Mouse (Mus musculus): ENCODE measurements at regions not wholly inside any gene's neighbourhood (a gene's known extent, or its start where the extent isn't known, plus 50 kb on each side); places are given as distances from the start of the nearest gene placed in this dataset.
A peak's percentile ranks its signal among the peaks of the same experiment; 100 is the strongest.

- Histone ChIP-seq H3K9ac (ENCODE audit: low read length) (no peak overlapping the region), H3K36me3 (ENCODE audit: control insufficient read depth, insufficient read depth) (no peaks in the 10 kb centered on the region), H3K9me3 (replicated peaks; ENCODE audit: control insufficient read depth, low read length) (no peaks in the 10 kb centered on the region), H3K27ac (ENCODE audit: low read length) (no peak overlapping the region), H3K4me3 (ENCODE audit: low read length) (no peak overlapping the region), H3K4me1 (ENCODE audit: control insufficient read depth, insufficient read depth, low read length) (no peaks in the 10 kb centered on the region), H3K4me2 (ENCODE audit: low read depth, low read length) (no peak overlapping the region), H3K27me3 (ENCODE audit: control insufficient read depth, insufficient read depth, low read length) (no peaks in the 10 kb centered on the region)
- ATAC-seq (replicated peaks; ENCODE audit: extremely low read depth, insufficient read depth, low FRiP score) = no peak
- WGBS = 73% methylated on average over 3 of the region's 3 CpGs
These were observed 146.1 kb upstream of the Sox14 start for GRCm38 (mm10) chr9:100022035-100022434.

GRCm38 (mm10) chr9:99995204-99995603, 119.2 kb upstream of the Sox14 start:
- no peak overlapping the region for H3K4me3 ChIP-seq (ENCODE audit: low read length)
- WGBS = 46% methylated on average over 8 of the region's 8 CpGs

GRCm38 (mm10) chr9:99994285-99995144, 118.5 kb upstream of the Sox14 start:
- Histone ChIP-seq H3K9ac (ENCODE audit: low read length) (no peak overlapping the region), H3K4me1 (ENCODE audit: control insufficient read depth, insufficient read depth, low read length) (no peaks in the 10 kb centered on the region), H3K4me2 (ENCODE audit: low read depth, low read length) (peak overlapping the region; percentile 49), H3K36me3 (ENCODE audit: control insufficient read depth, insufficient read depth) (no peaks in the 10 kb centered on the region), H3K9me3 (replicated peaks; ENCODE audit: control insufficient read depth, low read length) (no peaks in the 10 kb centered on the region), H3K27me3 (ENCODE audit: control insufficient read depth, insufficient read depth, low read length) (peaks cover 17% of the 10 kb centered on the region), H3K4me3 (ENCODE audit: low read length) (peak overlapping the region; percentile 20), H3K27ac (ENCODE audit: low read length) (no peak overlapping the region)
- ATAC-seq (replicated peaks; ENCODE audit: extremely low read depth, insufficient read depth, low FRiP score) = no peak
- WGBS = 2% methylated on average over 30 of the region's 30 CpGs

More at GRCm38 (mm10) chr9:99995204-99995603, 119.2 kb upstream of the Sox14 start:
- no peak overlapping the region; the same call in 1 of the 2 replicates for H3K4me2 ChIP-seq (ENCODE audit: low read depth, low read length)
- no peaks in the 10 kb centered on the region for H3K36me3 ChIP-seq (ENCODE audit: control insufficient read depth, insufficient read depth)
- H3K27ac ChIP-seq (ENCODE audit: low read length) = no peak overlapping the region
- no peak for ATAC-seq (replicated peaks; ENCODE audit: extremely low read depth, insufficient read depth, low FRiP score)
- no peaks in the 10 kb centered on the region for H3K9me3 ChIP-seq (replicated peaks; ENCODE audit: control insufficient read depth, low read length)
- H3K27me3 ChIP-seq (ENCODE audit: control insufficient read depth, insufficient read depth, low read length) = peaks cover 17% of the 10 kb centered on the region
- H3K4me1 ChIP-seq (ENCODE audit: control insufficient read depth, insufficient read depth, low read length) = no peaks in the 10 kb centered on the region
- H3K9ac ChIP-seq (ENCODE audit: low read length) = no peak overlapping the region

GRCm38 (mm10) chr9:99987376-99987775, 111.4 kb upstream of the Sox14 start:
- Histone ChIP-seq H3K27me3 (ENCODE audit: control insufficient read depth, insufficient read depth, low read length) (no peaks in the 10 kb centered on the region), H3K4me2 (ENCODE audit: low read depth, low read length) (no peak overlapping the region), H3K9ac (ENCODE audit: low read length) (no peak overlapping the region), H3K36me3 (ENCODE audit: control insufficient read depth, insufficient read depth) (no peaks in the 10 kb centered on the region), H3K4me3 (ENCODE audit: low read length) (no peak overlapping the region), H3K9me3 (replicated peaks; ENCODE audit: control insufficient read depth, low read length) (no peaks in the 10 kb centered on the region; the same call in 1 of the 2 replicates), H3K27ac (ENCODE audit: low read length) (no peak overlapping the region), H3K4me1 (ENCODE audit: control insufficient read depth, insufficient read depth, low read length) (no peaks in the 10 kb centered on the region)
- 14% methylated on average over 1 of the region's 1 CpGs for WGBS
- no peak for ATAC-seq (replicated peaks; ENCODE audit: extremely low read depth, insufficient read depth, low FRiP score)

GRCm38 (mm10) chr9:99980734-99981133, 104.8 kb upstream of the Sox14 start:
- H3K36me3 ChIP-seq (ENCODE audit: control insufficient read depth, insufficient read depth) = no peaks in the 10 kb centered on the region
- H3K27me3 ChIP-seq (ENCODE audit: control insufficient read depth, insufficient read depth, low read length) = no peaks in the 10 kb centered on the region
- H3K9ac ChIP-seq (ENCODE audit: low read length) = no peak overlapping the region
- no peak overlapping the region for H3K4me2 ChIP-seq (ENCODE audit: low read depth, low read length)
- ATAC-seq (replicated peaks; ENCODE audit: extremely low read depth, insufficient read depth, low FRiP score) = no peak
- WGBS = 56% methylated on average over 1 of the region's 1 CpGs
- H3K4me3 ChIP-seq (ENCODE audit: low read length) = no peak overlapping the region
- H3K27ac ChIP-seq (ENCODE audit: low read length) = no peak overlapping the region
- H3K4me1 ChIP-seq (ENCODE audit: control insufficient read depth, insufficient read depth, low read length) = no peaks in the 10 kb centered on the region
- H3K9me3 ChIP-seq (replicated peaks; ENCODE audit: control insufficient read depth, low read length) = no peaks in the 10 kb centered on the region

GRCm38 (mm10) chr9:99961561-99961960, 85.6 kb upstream of the Sox14 start:
- Histone ChIP-seq H3K27me3 (ENCODE audit: control insufficient read depth, insufficient read depth, low read length) (no peaks in the 10 kb centered on the region), H3K9ac (ENCODE audit: low read length) (no peak overlapping the region), H3K9me3 (replicated peaks; ENCODE audit: control insufficient read depth, low read length) (no peaks in the 10 kb centered on the region), H3K27ac (ENCODE audit: low read length) (no peak overlapping the region), H3K4me2 (ENCODE audit: low read depth, low read length) (no peak overlapping the region), H3K4me1 (ENCODE audit: control insufficient read depth, insufficient read depth, low read length) (no peaks in the 10 kb centered on the region), H3K36me3 (ENCODE audit: control insufficient read depth, insufficient read depth) (no peaks in the 10 kb centered on the region), H3K4me3 (ENCODE audit: low read length) (no peak overlapping the region)
- ATAC-seq (replicated peaks; ENCODE audit: extremely low read depth, insufficient read depth, low FRiP score) = no peak

GRCm38 (mm10) chr9:99954720-99955119, 78.8 kb upstream of the Sox14 start:
- Histone ChIP-seq H3K4me3 (ENCODE audit: low read length) (no peak overlapping the region), H3K27ac (ENCODE audit: low read length) (no peak overlapping the region), H3K4me1 (ENCODE audit: control insufficient read depth, insufficient read depth, low read length) (no peaks in the 10 kb centered on the region), H3K27me3 (ENCODE audit: control insufficient read depth, insufficient read depth, low read length) (no peaks in the 10 kb centered on the region), H3K36me3 (ENCODE audit: control insufficient read depth, insufficient read depth) (no peaks in the 10 kb centered on the region), H3K9ac (ENCODE audit: low read length) (no peak overlapping the region), H3K4me2 (ENCODE audit: low read depth, low read length) (no peak overlapping the region), H3K9me3 (replicated peaks; ENCODE audit: control insufficient read depth, low read length) (no peaks in the 10 kb centered on the region)
- 84% methylated on average over 10 of the region's 10 CpGs for WGBS
- ATAC-seq (replicated peaks; ENCODE audit: extremely low read depth, insufficient read depth, low FRiP score) = no peak

- Histone ChIP-seq H3K4me2 (ENCODE audit: low read depth, low read length) (no peak overlapping the region), H3K27me3 (ENCODE audit: control insufficient read depth, insufficient read depth, low read length) (no peaks in the 10 kb centered on the region), H3K9me3 (replicated peaks; ENCODE audit: control insufficient read depth, low read length) (no peaks in the 10 kb centered on the region), H3K27ac (ENCODE audit: low read length) (no peak overlapping the region), H3K4me3 (ENCODE audit: low read length) (no peak overlapping the region), H3K9ac (ENCODE audit: low read length) (no peak overlapping the region), H3K4me1 (ENCODE audit: control insufficient read depth, insufficient read depth, low read length) (no peaks in the 10 kb centered on the region), H3K36me3 (ENCODE audit: control insufficient read depth, insufficient read depth) (no peaks in the 10 kb centered on the region)
- no peak for ATAC-seq (replicated peaks; ENCODE audit: extremely low read depth, insufficient read depth, low FRiP score)
- 83% methylated on average over 6 of the region's 6 CpGs for WGBS
These were observed 78.2 kb upstream of the Sox14 start for GRCm38 (mm10) chr9:99954038-99954618.
